Mouse (Mus musculus) pancreas, adult 10 weeks (tissue): ENCODE measurements around the gene Usp51. TPM values are rescaled to one million over a fixed set of nuclear protein-coding genes. Genes with fewer than 3 reads are reported as not detected.

ENCODE experiments used
- polyA plus RNA-seq: library from polyadenylated mRNA; stranded (reverse); fragments of 350-450 nt; fragmentation: Illumina TruSeq; extraction: RNeasy Lipid Tissue Mini Kit (QIAGEN cat#74804); gene quantifications from one replicate; pipeline ENCODE4 v1.2.3, GENCODE M21; 2015; ENCODE audit warnings: low read depth, low replicate concordance; ENCODE audit not compliant: insufficient read depth

The Usp51 gene
- polyA plus RNA-seq: 0.37 TPM

DNA sequence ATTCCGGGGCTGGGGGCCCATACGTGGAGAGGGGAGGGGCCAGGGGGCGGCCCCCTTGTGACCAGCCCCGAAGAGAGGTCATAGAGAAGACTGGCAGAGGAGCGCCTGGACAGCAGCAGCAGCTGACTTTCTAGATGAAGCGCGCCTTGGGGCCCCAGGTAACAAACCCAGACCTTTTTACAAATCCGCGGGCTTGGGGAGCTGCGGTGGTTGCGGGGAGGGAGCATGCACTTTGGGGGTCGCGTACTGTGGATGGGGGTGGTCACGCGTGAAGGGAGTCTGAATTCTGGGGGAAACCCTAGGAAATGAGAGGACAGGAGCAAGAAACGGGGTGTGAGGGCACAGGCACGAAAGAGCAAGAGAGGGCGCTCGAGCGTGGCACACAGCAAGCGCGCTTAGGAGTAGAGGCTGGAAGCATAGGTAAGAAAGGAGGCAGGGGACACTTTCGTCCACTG lies at the start of gene Usp51:
Usp51 (plus strand) TSS at position 83 of the 455 bp plus-strand sequence.

DNA sequence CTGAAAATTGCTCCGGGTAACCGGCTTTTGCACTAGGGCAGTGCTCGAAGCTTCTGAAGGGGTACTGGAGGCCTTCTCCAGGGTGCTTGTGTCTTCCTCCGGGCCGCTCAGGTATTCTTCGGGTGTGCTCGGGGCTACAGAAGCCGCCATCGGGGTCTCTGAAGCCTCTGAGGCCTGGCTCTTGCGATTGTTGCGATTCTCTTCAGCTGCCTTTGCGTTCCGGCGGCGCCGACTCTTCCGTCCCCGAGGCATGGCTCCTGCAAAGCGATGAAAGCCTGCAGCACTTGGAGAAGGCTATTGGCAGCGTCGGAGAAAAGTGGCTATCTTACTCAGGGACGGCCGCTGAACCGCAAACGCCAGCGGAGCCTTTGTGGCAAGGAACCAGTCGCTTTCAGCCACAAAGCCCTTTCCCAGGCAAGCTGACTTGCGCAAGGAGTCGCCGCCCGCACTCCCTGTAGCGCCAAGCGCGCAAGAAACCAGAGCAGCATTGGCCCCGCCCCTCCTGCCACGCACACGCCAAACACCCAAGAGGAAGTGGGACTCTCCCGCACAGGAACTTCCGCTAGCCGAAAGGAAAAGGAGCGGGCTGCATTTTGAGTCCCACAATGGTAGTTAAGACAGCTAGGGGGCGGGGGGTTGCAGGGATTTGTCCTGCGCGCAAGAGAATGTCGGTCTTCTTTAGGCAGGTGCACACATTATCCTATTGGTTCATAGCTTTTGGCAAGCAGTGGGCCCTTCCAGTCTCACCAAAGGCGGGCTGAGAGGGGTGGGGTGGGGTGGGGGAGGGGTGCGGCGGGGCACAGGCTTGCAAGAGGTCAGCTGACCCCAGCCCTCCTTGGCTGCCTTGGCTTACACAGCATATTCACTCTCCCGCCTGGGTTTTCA lies 31.1 kb downstream of the Usp51 start, which contains the start of gene Mageh1:
Mageh1 (minus strand) TSS at position 489 of the 885 bp plus-strand sequence.

Other genes starting within 250 kb of the Usp51 start
- gene Shroom2, start 237.0 kb upstream of the Usp51 start, polyA plus RNA-seq: 1.9 TPM
- not detected for gene Gpr143, start 224.5 kb upstream of the Usp51 start, polyA plus RNA-seq
- 10.8 TPM for gene Mageh1, start 31.1 kb downstream of the Usp51 start, polyA plus RNA-seq
- not detected for gene Foxr2, start 112.3 kb downstream of the Usp51 start, polyA plus RNA-seq
- 2.4 TPM for gene Rragb, start 133.5 kb downstream of the Usp51 start, polyA plus RNA-seq
- gene Klf8, start 231.0 kb downstream of the Usp51 start, polyA plus RNA-seq: 0.18 TPM